Mouse (Mus musculus) erythroblast, embryonic 14.5 days (primary cell): ENCODE measurements around the gene Klf11.

ENCODE experiments used
- GATA1 ChIP-seq: IDR thresholded peaks from 2 replicates; pipeline ENCODE4 v1.6.1; 2012; ENCODE audit warnings: low read length, inconsistent platforms, mixed read lengths
- TAL1 ChIP-seq: IDR thresholded peaks from 3 replicates; pipeline ENCODE4 v1.6.1; 2012; ENCODE audit warnings: low read length, inconsistent platforms, mixed read lengths

GRCm38 (mm10) chr12:24708824-24709218 is 57.7 kb downstream of the Klf11 start:
- TF ChIP-seq GATA1, result no peak
- no peak for TF ChIP-seq TAL1
